Mouse (Mus musculus): ENCODE results near the gene Arhgef9.

- TF ChIP-seq CTCF (IDR thresholded peaks at IDR 0.05; ENCODE audit: low read depth) (no peak), EP300 (IDR thresholded peaks at IDR 0.05; ENCODE audit: low read depth) (no peak)
Observed at GRCm38 (mm10) chrX:95077013-95077699, 119.5 kb downstream of the Arhgef9 start.
